Mouse (Mus musculus) large intestine, adult 2 months (tissue): Measurements from ENCODE around the gene Sorbs1. TPM values are rescaled to one million over a fixed set of nuclear protein-coding genes. Genes with fewer than 3 reads are reported as not detected.

Experiments
- DNase-seq: peaks from one replicate; pipeline ENCODE4 v3.0.0-alpha.2; 2012; ENCODE audit warnings: low read depth, low spot score
- WGBS: fragments of 180-500 bp; shearing (Covaris S2); methylation state at CpG from one replicate; pipeline ENCODE4 v1.1.7; 2018; 5-methylcytosine and 5-hydroxymethylcytosine counted together
- polyA plus RNA-seq: library from polyadenylated mRNA; depleted of rRNA; stranded (reverse); fragments of >200 nt; gene quantifications from 2 replicates; pipeline ENCODE4 v1.2.3, GENCODE M21; 2012

The Sorbs1 gene
- polyA plus RNA-seq, 1 experiment, result 14.9 TPM

- 91% methylated on average over 3 of the region's 3 CpGs for WGBS
Measured at GRCm38 (mm10) chr19:40515596-40515995, 2.0 kb upstream of the Sorbs1 start.

GRCm38 (mm10) chr19:40514376-40514775 is 797 bp upstream of the Sorbs1 start:
- DNase-seq, result no peak
- WGBS, result 79% methylated on average over 7 of the region's 7 CpGs

More at GRCm38 (mm10) chr19:40515596-40515995, 2.0 kb upstream of the Sorbs1 start:
- DNase-seq, result no peak

DNA sequence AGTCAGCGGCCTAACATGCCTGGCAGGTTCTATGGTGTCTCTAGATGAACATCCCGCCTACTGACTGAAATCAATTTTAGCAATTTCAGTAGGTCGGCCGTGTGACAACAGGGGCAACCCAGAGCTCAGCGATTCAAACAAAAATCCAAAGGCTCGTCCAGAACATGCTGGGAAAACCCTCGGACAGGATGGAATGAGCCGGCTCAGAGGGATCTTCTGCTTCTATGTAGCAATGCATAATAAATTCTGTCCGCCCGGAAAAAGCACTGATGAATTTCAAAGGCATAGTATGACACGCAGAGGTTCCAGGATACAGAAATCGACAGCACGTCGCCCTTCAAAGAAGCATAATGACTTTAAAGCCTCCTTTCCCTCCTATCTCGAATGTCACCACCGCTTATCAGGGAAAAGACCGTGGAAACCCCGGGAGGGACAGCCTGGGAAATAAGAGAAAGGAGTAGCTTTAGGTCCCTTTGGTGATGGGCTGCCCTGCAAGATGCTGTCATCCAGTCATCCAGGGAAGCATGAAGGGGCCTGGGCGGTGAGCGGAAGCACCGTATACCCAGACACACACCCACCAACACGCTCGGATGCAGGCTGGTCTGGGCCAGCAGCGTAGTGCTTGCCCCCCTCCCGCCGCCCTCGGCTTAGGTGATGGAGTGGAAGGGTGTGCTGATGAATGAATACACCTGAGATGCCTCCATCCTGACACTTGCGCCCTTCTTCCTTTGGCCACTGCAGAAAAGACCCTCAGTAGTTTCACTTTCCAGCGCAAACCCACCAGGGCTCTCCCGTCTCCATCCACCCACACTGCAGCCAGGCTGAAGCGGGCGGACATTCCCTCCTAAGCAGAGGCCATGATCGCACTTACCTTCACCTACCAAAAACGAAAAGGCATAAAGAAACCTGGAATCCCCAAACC is 818 bp downstream of the Sorbs1 start:
- WGBS, result 2% methylated on average over 34 of the region's 34 CpGs
- no peak for DNase-seq

DNA sequence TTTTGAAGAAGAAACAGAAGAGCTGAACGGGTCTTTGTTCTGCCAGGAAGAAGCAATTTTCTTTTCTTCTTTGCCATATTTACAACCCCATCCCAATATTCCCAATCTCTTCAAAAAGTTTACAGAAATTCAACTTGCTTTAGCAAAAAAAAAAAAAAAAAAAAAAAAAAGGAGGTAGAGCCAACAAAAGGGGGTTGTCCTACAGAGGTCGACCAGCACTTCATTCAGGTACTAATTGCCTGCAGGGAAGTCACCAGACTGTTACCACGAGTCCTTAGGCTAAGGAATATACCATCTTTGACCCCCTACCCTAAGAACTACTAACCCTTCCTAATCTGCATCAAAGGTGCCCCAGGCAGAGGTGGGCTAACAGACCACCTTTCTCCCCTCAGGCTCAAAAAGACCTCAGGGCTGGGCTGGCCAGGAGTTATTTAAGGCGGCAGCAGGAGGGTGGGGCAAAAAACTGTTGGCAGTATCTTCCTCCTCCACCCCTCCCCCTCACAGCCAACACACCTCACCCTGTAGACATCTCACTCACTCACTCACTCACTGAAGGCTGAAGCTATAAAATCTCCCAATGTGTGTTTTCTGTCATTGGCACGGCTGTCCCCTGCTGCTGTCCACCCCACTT is 1.8 kb downstream of the Sorbs1 start:
- no peak for DNase-seq
- WGBS, result 12% methylated on average over 5 of the region's 5 CpGs

DNA sequence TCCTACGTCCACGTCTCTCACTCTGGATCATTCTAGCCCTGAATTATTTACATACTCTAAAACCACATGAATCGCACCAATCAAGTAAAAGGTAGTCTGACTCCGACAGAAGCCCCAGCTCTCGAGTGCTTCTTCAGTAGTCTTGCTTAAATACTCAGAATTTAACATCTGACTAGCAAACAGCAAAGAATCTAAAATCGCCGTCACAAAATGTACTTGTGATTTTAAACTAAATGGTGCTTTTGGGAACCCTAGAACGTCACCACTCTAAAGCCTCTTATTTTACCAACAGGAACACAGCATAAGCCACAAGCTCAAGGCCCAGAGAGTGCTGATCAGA is 2.5 kb downstream of the Sorbs1 start:
- no peak for DNase-seq
- WGBS, result 76% methylated on average over 8 of the region's 8 CpGs

- no peak for DNase-seq
- 82% methylated on average over 13 of the region's 13 CpGs for WGBS
Measured at GRCm38 (mm10) chr19:40510387-40511099, 3.0 kb downstream of the Sorbs1 start.

GRCm38 (mm10) chr19:40509274-40509673 is 4.3 kb downstream of the Sorbs1 start:
- 81% methylated on average over 2 of the region's 2 CpGs for WGBS
- no peak for DNase-seq

GRCm38 (mm10) chr19:40508851-40509250 is 4.7 kb downstream of the Sorbs1 start:
- DNase-seq, result no peak
- WGBS, result 34% methylated on average over 2 of the region's 2 CpGs

GRCm38 (mm10) chr19:40506965-40507364 is 6.6 kb downstream of the Sorbs1 start:
- no peak for DNase-seq
- 77% methylated on average over 3 of the region's 3 CpGs for WGBS

GRCm38 (mm10) chr19:40504336-40504735 is 9.2 kb downstream of the Sorbs1 start:
- 80% methylated on average over 7 of the region's 7 CpGs for WGBS
- no peak for DNase-seq

- 63% methylated on average over 11 of the region's 11 CpGs for WGBS
- DNase-seq, result no peak
Measured at GRCm38 (mm10) chr19:40499940-40500737, 13.4 kb downstream of the Sorbs1 start.

- whole genome bisulfite sequencing, result 38% methylated on average over 8 of the region's 8 CpGs
- no peak for DNase-seq
Measured at GRCm38 (mm10) chr19:40499141-40499540, 14.4 kb downstream of the Sorbs1 start.

- 72% methylated on average over 6 of the region's 6 CpGs for WGBS
- no peak for DNase-seq
Measured at GRCm38 (mm10) chr19:40498162-40498725, 15.3 kb downstream of the Sorbs1 start.

DNA sequence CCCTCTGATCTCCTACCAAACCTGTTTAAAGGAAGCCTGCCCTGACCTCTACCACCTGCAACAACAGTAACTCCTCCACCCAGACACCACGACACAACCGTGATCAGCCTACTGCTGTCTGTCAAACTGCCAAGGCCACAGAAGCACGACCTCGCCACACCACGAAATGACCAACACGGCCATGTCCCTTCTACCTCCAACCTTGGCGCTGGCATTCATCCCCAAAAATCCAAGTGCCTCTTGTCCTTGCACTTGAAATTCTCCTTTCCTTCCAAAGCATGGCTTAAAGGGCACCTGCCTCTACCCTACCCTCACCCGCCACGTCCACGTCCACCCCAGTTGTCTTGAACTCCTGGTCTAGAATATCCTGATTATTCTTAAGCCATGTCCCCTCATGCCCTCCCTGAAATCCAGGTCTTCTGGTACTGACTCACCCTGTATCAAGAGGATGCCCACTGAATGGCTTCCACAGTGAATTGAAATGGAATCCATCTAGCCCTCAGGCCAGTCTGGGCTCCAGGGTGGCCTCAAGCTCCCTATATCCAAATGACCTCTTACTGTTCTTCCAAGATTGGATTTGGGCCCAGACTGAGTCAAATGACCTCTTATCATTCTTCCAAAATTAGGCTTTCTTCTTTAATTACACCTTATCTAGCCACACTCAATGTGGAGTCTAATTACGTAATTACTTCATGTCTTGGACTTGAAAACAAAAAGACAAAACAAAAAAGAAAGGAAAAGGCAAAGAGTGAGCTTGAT is 16.9 kb downstream of the Sorbs1 start:
- no peak for DNase-seq
- 91% methylated on average over 11 of the region's 11 CpGs for WGBS

GRCm38 (mm10) chr19:40496071-40496470 is 17.5 kb downstream of the Sorbs1 start:
- 70% methylated on average over 4 of the region's 4 CpGs for WGBS
- no peak for DNase-seq

- WGBS, result 72% methylated on average over 9 of the region's 9 CpGs
- DNase-seq, result no peak
Measured at GRCm38 (mm10) chr19:40492902-40493301, 20.7 kb downstream of the Sorbs1 start.

GRCm38 (mm10) chr19:40491442-40491841 is 22.1 kb downstream of the Sorbs1 start:
- 73% methylated on average over 2 of the region's 2 CpGs for WGBS
- no peak for DNase-seq

DNA sequence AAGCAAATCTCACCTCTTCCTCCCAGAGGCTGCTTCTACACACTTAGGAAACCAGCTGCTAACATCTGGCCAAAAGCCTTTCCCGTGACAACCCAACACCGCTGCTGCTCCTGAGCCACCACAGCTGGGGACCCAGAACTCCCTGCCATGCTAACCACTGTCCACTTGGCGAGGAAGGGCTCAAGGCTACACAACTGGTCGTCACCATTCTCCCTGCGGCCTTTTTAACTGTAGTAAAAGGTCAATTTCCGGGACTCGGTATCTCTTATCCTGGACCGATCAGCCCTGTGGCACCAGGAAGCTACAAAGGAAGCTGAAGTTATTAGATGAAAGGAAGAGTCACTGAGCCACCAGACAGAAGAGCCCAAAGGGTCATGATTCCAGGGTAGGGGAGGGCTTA is 22.8 kb downstream of the Sorbs1 start:
- WGBS, result 72% methylated on average over 8 of the region's 8 CpGs
- no peak for DNase-seq

- 68% methylated on average over 6 of the region's 6 CpGs for WGBS
- DNase-seq, result no peak
Measured at GRCm38 (mm10) chr19:40489633-40490032, 23.9 kb downstream of the Sorbs1 start.
